Mouse (Mus musculus): ENCODE data around the gene Khdrbs2.

GRCm38 (mm10) chr1:32199664-32200260 lies 27.2 kb downstream of the Khdrbs2 start:
- TF ChIP-seq ZC3H11A (IDR thresholded peaks at IDR 0.05; ENCODE audit: borderline replicate concordance, low read depth, low read length) (no peak), ZNF384 (IDR thresholded peaks at IDR 0.05; ENCODE audit: low read depth, low read length) (no peak), CHD2 (IDR thresholded peaks at IDR 0.05; ENCODE audit: low read depth, low read length) (no peak), MAFK (IDR thresholded peaks at IDR 0.05; ENCODE audit: insufficient read depth, low read depth, low read length) (no peak), HCFC1 (IDR thresholded peaks at IDR 0.05; ENCODE audit: borderline replicate concordance, insufficient read depth, low read length) (no peak)
